Mouse (Mus musculus) liver, postnatal 0 days (tissue): ENCODE measurements around the gene Mss51.

Experiments
- CTCF ChIP-seq: sonication (generic); IDR thresholded peaks from 2 replicates; pipeline ENCODE4 v1.5.1; 2016; ENCODE audit warnings: antibody characterized with exemption, low read depth
- EP300 ChIP-seq: IDR thresholded peaks from 2 replicates; pipeline ENCODE4 v1.6.1; 2016; ENCODE audit warnings: antibody characterized with exemption, low read depth, mild to moderate bottlenecking

DNA sequence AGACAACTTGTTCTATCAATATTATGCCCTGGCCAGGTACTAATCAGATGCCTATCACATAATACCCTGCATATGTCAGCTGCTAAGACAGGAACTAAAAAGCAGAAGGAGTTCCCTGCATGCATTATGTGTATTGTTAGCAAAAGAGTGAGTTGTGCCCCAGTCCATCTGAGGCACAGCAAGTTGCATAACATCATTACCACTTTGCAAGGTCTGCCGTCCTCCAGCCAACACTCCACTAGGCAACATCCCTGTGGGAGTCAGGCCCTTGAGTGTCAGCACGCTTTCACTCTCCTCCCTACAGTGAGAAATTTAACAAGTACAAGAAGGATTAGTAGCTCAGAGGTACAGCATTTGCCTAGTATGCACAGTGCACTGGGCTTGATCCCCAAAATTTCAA is 11.7 kb upstream of the Mss51 start:
- no peak for TF ChIP-seq CTCF
- no peak for TF ChIP-seq EP300
